Mouse (Mus musculus): ENCODE data around the gene Ubap1l. TPM values are rescaled to one million over a fixed set of nuclear protein-coding genes. Genes with fewer than 3 reads are reported as not detected.

The Ubap1l gene
- polyA plus RNA-seq, 1 experiment from 2014 or later: not detected

- ATAC-seq (replicated peaks; ENCODE audit: insufficient number of reproducible peaks, low FRiP score, low TSS enrichment, low read depth): no peak
- Histone ChIP-seq H3K9me3 (replicated peaks; ENCODE audit: control insufficient read depth, low read length) (no peaks in the 10 kb centered on the region), H3K36me3 (replicated peaks; ENCODE audit: control insufficient read depth, insufficient read depth, low read depth, low read length) (no peaks in the 10 kb centered on the region), H3K4me3 (ENCODE audit: low read depth, low read length) (no peak overlapping the region), H3K4me1 (ENCODE audit: control insufficient read depth, insufficient read depth, low read length) (no peaks in the 10 kb centered on the region), H3K27me3 (ENCODE audit: control insufficient read depth, insufficient read depth, low read length) (no peaks in the 10 kb centered on the region), H3K27ac (replicated peaks; ENCODE audit: low read depth, low read length) (no peak overlapping the region), H3K4me2 (ENCODE audit: low read depth, low read length) (no peak overlapping the region), H3K9ac (replicated peaks; ENCODE audit: low read length) (no peak overlapping the region)
- WGBS: 75% methylated on average over 2 of the region's 2 CpGs
- DNase-seq (ENCODE audit: low spot score): no peak
These were observed 66.7 kb downstream of the Ubap1l start for GRCm38 (mm10) chr9:65427511-65427910.

GRCm38 (mm10) chr9:65428003-65428402 lies 67.2 kb downstream of the Ubap1l start:
- no peak overlapping the region for H3K27ac ChIP-seq (replicated peaks; ENCODE audit: low read depth, low read length)
- no peaks in the 10 kb centered on the region for H3K9me3 ChIP-seq (replicated peaks; ENCODE audit: control insufficient read depth, low read length)
- no peaks in the 10 kb centered on the region for H3K27me3 ChIP-seq (ENCODE audit: control insufficient read depth, insufficient read depth, low read length)
- WGBS: 80% methylated on average over 5 of the region's 5 CpGs
- H3K36me3 ChIP-seq (replicated peaks; ENCODE audit: control insufficient read depth, insufficient read depth, low read depth, low read length): no peaks in the 10 kb centered on the region
- DNase-seq (ENCODE audit: low spot score): no peak
- no peak overlapping the region for H3K4me2 ChIP-seq (ENCODE audit: low read depth, low read length)
- ATAC-seq (replicated peaks; ENCODE audit: insufficient number of reproducible peaks, low FRiP score, low TSS enrichment, low read depth): no peak
- no peak overlapping the region for H3K9ac ChIP-seq (replicated peaks; ENCODE audit: low read length)
- no peaks in the 10 kb centered on the region for H3K4me1 ChIP-seq (ENCODE audit: control insufficient read depth, insufficient read depth, low read length)
- no peak overlapping the region for H3K4me3 ChIP-seq (ENCODE audit: low read depth, low read length)

Other genes starting within 250 kb of the Ubap1l start
- 17.0 and 18.7 TPM in 2 replicates for gene Igdcc3, start 219.9 kb upstream of the Ubap1l start, polyA plus RNA-seq (2014; fragmentation: Nextera tagmentation; extraction: Ambion mirVana)
- 4.9 and 5.7 TPM in 2 replicates for gene Parp16, start 165.7 kb upstream of the Ubap1l start, polyA plus RNA-seq (2014; fragmentation: Nextera tagmentation; extraction: Ambion mirVana)
- 0.21 TPM in 2 replicates for gene Cilp, start 95.9 kb upstream of the Ubap1l start, polyA plus RNA-seq (2014; fragmentation: Nextera tagmentation; extraction: Ambion mirVana)
- 60.1 and 64.3 TPM in 2 replicates for gene Clpx, start 66.8 kb upstream of the Ubap1l start, polyA plus RNA-seq (2014; fragmentation: Nextera tagmentation; extraction: Ambion mirVana)
- 13.9 and 18.5 TPM in 2 replicates for gene Pdcd7, start 14.9 kb upstream of the Ubap1l start, polyA plus RNA-seq (2014; fragmentation: Nextera tagmentation; extraction: Ambion mirVana)
- 1.2 and 1.3 TPM in 2 replicates for gene Kbtbd13, start 30.6 kb downstream of the Ubap1l start, polyA plus RNA-seq (2014; fragmentation: Nextera tagmentation; extraction: Ambion mirVana)
- gene Rasl12, start 37.5 kb downstream of the Ubap1l start, polyA plus RNA-seq (2014; fragmentation: Nextera tagmentation; extraction: Ambion mirVana): 7.6 and 9.8 TPM in 2 replicates
- gene Slc51b, start 61.9 kb downstream of the Ubap1l start, polyA plus RNA-seq (2014; fragmentation: Nextera tagmentation; extraction: Ambion mirVana): not detected in 2 replicates
- 20.0 and 20.8 TPM in 2 replicates for gene Mtfmt, start 74.7 kb downstream of the Ubap1l start, polyA plus RNA-seq (2014; fragmentation: Nextera tagmentation; extraction: Ambion mirVana)
- gene Spg21, start 99.9 kb downstream of the Ubap1l start, polyA plus RNA-seq (2014; fragmentation: Nextera tagmentation; extraction: Ambion mirVana): 143 and 157 TPM in 2 replicates
- gene Ankdd1a, start 159.2 kb downstream of the Ubap1l start, polyA plus RNA-seq (2014; fragmentation: Nextera tagmentation; extraction: Ambion mirVana): not detected in 2 replicates
- gene Plekho2, start 219.0 kb downstream of the Ubap1l start, polyA plus RNA-seq (2014; fragmentation: Nextera tagmentation; extraction: Ambion mirVana): 10.6 and 11.2 TPM in 2 replicates
- 9.7 and 10.4 TPM in 2 replicates for gene Pif1, start 226.1 kb downstream of the Ubap1l start, polyA plus RNA-seq (2014; fragmentation: Nextera tagmentation; extraction: Ambion mirVana)